Mouse (Mus musculus) T-helper 17 cell (primary cell): ENCODE measurements around the gene Gm9268.
"Not testable (repeated sequence)": the region's sequence is repeated elsewhere in the genome, so short reads cannot be mapped to it uniquely, and the experiment has no call there.

Experiments
- in situ Hi-C, 2 experiments: fragments of 300-600 bp; cut with MboI, MseI; formaldehyde crosslinking; loops; 1 replicate in 1 of 2; 2 replicates in 1 of 2; pipeline ENCODE4 v1.15.1; 2025; ENCODE audit warnings: high pct_unique_total_duplicates in 2 of 2

Gm9268 gene

GRCm38 (mm10) chr7:43018465-43018864 lies at the start of gene Gm9268:
Gene Gm9268 (plus strand): TSS chr7:43018765.
- in situ Hi-C loops, result not testable (repeated sequence)

- in situ Hi-C loops, result no loop called here
Observed at GRCm38 (mm10) chr7:42980098-42980497, 38.5 kb upstream of the Gm9268 start.

- in situ Hi-C loops, result no loop called here
Observed at GRCm38 (mm10) chr7:42980739-42981138, 37.8 kb upstream of the Gm9268 start.

GRCm38 (mm10) chr7:43077831-43078230 lies 59.3 kb downstream of the Gm9268 start:
- in situ Hi-C loops, result no loop called here
